Mouse (Mus musculus) liver (tissue): ENCODE data around the gene Lcorl.

Source experiments
- DNase-seq: peaks from one replicate; pipeline ENCODE4 v3.0.0-alpha.2; 2020; ENCODE audit warnings: mixed read lengths

Gene Lcorl

GRCm38 (mm10) chr5:45857254-45858011, at the start of gene Lcorl:
Gene Lcorl, minus strand, starts transcription at chr5:45857615.
- peak; percentile 92 for DNase-seq

GRCm38 (mm10) chr5:45904683-45905082, 47.3 kb upstream of the Lcorl start:
- no peak for DNase-seq

- no peak for DNase-seq
These were observed 45.8 kb upstream of the Lcorl start for GRCm38 (mm10) chr5:45903246-45903645.

DNA sequence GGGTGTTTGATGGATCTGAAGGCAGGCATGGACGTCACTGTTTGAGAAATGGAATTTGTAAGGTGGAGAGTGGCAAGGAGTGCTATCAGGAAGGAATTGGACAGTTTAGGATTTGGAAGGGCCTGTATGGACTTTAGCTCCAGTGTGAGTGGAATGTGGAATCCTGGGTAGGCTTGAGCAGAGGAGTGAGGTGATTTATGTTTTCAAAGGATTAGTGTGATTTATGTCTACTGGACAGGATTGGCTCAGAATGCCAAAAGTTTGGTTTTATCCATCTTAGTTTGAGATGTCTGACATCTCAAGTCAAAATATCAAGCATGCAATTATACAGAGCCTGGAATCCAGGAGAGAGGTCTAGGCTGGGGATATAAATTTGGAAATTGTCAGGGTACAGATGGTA, 37.9 kb upstream of the Lcorl start:
- DNase-seq, result no peak

DNA sequence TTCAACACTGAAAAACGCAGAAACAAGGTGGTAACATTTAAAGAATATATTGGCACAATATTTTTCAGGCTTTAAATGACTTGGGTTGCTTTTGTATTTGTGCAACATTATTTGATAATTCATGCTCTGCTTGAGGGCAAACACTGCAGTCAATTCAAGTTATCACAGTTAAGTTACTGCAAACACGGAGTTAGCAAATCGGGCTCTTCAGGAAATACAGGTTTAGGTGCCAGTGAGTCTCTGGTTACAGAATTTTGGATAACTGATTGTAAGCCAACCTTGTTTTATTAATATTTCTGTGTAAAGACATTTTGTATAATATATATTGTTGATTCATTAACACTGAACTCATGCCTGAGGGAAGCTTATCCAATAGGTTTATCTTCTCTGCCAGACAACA, 36.3 kb upstream of the Lcorl start:
- no peak for DNase-seq

DNA sequence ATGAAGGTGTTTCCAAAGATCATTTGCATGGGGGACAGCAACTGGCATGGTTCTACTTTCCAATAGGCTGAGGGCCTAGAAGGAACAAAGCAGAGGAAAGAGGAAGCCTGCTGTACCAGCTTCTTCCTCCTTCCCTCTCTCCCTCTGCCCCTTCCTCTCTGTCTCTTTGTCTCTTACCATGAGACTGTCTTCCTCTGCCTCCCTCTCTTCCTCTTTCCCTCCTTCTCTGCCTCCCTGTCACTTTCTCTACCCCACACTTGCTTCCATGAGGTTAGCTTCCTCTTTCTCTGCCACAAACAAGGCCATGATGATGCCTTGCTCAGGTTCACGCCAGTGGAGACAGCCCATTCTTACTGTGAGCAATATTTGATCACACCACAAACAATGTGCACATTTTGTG, 18.9 kb upstream of the Lcorl start:
- DNase-seq, result no peak

GRCm38 (mm10) chr5:45875472-45875871, 18.1 kb upstream of the Lcorl start:
- DNase-seq, result no peak

GRCm38 (mm10) chr5:45874284-45875030, 17.0 kb upstream of the Lcorl start:
- no peak for DNase-seq

- no peak for DNase-seq
These were observed 953 bp upstream of the Lcorl start for GRCm38 (mm10) chr5:45858368-45858767.

DNA sequence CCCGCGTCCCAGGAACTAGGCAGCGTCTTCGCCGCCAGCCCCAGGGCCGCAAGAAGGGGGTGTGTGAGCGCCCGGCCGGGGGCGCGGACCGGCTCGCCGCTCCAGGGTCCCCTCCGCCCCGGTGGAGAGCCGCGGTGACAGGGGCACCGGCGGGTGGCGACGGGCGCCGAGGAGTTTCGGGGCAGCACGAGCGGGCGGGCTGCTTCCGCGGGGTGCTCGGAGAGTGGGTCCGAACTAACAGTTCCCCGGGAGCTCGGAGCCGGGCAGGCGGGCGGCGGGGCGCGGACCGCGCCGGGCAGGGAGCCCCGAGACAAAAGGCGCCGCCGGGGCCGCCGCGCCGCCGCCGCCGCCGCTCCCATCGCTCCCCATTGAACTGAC, 550 bp downstream of the Lcorl start:
- DNase-seq, result no peak

DNA sequence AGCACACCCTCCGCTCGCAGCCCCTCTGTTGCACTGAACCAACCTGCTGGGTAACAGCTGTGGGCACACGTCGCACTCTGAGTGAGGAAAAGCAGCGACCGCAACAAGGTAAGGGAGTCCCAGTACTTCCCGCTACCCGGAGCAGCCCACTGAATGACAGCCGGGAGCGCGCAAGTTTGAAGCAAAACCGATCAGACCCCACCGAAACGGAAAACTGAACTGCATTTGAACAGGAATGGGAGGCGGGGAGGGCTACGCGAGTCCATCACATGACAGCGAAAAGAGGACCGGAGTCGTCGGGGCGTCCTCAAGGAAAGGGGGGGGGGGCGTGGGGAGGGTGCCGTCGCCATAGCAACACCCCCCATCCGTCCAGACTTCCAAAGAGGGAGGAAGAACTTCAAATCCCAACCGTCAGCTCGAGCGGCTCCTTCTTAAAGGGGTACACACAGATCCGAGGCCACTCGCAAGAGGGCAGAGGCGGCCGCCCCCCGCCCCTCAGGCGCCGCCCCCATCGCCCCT, 1.1 kb downstream of the Lcorl start:
- DNase-seq, result peak; percentile 64

- DNase-seq, result peak; percentile 40
These were observed 1.7 kb downstream of the Lcorl start for GRCm38 (mm10) chr5:45855526-45856302.

DNA sequence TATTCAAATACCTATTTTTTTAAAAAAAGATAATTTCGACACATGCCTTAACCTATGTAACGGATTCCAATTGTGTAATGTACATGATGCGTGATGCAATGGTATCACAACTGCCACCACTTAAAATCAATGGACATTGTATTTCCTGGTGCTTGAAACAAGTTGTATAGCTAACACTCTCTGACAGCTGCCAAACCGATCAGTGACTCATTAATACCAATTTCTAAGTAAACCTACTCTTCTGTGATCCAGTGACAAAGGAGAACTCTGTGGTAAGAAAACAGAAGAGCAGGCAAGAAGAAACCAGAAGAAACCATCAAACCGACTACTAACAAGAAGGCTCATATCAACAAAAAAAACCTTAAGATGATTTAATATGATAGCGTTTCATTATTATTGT, 12.7 kb downstream of the Lcorl start:
- no peak for DNase-seq

- no peak for DNase-seq
These were observed 22.3 kb downstream of the Lcorl start for GRCm38 (mm10) chr5:45835131-45835530.

DNA sequence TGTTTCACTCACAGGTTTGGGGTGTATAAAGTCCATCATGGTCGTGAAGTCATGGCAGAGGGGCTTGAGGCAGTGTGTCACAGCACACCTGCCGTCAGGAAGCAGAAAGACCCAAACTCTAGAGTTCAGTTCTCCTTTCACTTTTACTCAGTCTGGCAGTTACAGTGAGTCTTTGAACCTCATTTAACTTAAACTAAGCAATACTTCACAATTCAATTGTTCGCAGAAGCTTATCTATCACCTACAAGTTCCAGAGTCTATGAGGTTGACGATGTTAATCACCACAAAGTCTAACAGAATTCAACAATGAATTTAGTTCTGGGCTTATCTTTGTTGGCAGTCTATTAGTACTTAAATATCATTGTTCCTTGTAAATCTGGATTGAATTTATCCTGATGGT, 45.9 kb downstream of the Lcorl start:
- DNase-seq, result no peak

DNA sequence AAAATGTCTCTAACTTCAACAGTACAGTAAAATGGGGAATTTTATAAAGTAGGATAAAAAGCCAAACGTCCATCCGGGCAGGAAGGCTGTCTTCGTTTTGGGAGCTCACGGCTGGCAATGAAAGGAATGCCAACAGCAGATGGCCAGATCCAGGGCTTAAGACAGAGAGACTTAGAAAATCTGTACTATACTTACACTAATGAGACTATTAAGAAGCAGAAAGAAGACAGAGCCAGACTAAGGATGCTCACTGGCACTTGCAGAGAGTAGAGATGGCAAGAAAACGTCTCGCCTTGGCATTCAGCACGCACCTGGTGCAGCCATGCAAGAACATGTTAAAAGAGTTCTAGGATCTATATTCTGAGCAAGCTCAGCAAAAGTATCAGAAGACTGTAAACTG, 65.6 kb downstream of the Lcorl start:
- no peak for DNase-seq

- DNase-seq, result no peak
These were observed 67.2 kb downstream of the Lcorl start for GRCm38 (mm10) chr5:45790221-45790620.

DNA sequence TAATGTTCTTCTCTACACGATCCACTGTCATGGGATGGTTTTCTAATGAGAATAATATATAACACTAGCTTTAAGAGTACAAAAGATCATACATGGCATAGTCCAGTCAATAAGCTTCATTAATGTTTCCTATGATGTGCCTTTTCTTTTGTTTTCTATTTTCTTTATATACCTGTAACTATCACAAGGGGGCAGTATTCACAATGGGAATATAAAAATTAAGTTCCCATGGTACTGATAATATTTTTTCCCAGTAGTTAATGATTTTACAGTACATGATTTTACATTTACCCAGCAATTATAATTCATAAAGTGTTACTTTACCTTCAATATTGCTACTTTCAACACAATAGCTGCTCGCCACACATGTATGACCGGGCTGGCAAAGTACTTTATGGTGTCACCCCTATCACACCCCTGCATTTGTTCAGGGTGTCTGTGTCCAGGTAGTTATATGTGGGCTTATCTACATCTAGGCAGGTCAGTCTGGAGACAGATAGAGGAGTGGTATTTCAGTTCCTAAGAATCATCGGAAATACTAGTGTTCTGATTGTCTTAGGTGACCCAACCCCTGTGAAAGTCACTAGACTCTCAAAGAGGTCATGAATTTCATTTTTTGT, 99.8 kb downstream of the Lcorl start:
- DNase-seq, result no peak

DNA sequence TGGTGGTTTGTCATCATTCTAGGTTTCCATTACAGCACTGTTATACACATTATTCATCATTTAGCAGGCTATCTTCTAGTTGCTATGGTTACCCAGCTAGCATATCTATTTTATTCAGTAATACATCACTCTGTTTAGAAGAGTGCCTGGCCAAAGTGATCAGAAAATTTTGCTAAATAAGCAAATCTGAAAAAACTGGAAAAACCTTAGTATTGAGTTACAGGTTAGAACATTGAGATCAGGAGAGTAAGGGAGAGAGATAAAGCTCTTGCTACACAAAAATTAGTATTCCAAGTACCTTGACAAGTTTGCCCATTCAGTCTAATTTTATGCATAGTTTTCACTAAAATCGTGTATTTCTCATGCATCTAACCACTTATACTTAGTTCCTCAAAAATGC, 119.5 kb downstream of the Lcorl start:
- no peak for DNase-seq

DNA sequence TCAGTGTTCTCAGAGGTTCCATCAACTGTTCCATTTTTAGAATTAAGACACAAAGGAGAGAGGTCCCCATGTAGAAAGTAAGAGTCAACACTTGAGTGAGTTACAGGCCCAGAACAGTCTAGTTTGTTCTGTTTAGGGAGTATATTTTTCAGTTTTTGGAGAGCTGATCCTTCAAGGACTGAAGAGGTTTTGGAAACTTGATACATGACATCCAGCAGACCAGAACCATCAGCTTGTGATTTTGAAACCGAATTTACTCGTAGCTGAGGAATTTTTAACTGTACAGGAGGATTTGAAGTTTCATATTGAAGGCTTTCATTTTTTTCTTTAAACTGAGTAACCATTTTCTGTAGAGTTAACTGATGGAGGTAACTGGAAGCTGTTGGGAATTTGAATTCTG, 123.7 kb downstream of the Lcorl start:
- no peak for DNase-seq

- DNase-seq, result no peak
These were observed 138.4 kb downstream of the Lcorl start for GRCm38 (mm10) chr5:45718848-45719488.

DNA sequence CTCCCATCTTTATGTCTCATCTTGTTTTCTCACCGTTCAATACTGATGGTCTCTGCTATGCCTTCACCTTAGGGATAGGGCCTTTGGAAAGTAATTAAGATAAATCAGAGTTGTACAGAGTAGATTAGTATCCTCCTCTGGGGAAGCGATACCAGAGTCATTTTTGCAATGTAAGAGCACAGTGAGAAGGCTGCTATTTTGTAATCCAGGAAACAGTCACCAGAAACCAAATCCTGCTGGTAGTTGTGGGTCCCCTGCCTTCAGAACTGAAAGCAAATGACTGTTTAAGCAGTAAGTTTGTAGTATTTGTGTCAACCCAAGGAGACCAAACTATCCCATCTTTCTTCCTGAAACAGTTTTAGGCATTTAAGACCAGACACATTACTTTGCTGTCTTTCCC, 147.8 kb downstream of the Lcorl start:
- no peak for DNase-seq

DNA sequence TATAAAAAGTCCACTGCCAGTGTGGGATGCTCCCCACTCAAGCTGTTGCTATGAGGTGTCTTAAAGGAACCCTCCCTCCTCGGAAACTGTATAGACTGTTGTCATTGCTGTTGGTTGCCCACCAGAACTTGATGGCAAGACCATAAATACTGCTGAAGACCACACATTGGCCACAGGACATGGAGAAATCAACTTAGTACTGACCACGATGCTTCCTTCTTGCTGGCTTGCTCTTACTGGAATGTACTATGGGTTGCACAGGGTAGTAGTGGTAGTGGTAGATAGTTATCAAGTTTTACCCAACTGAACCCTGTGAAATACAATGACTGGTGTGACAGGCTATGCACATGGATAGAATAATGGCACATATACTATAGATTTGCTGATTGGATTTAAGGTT, 150.6 kb downstream of the Lcorl start:
- DNase-seq, result no peak
